Mouse (Mus musculus): Measurements from ENCODE around the gene Nr2f2. TPM values are rescaled to one million over a fixed set of nuclear protein-coding genes. Genes with fewer than 3 reads are reported as not detected.

The Nr2f2 gene
- 100 to 1,000 TPM in 1 of 2 experiments, 10 to 100 TPM in 1; 99.3 to 123 TPM for total RNA-seq (2021)
- long read RNA-seq, experiment 1, full-length matches to known transcripts, result 25 of 39 reads
- long read RNA-seq, experiment 1, partial matches to known transcripts, result 13 of 39 reads
- long read RNA-seq, experiment 1, other reads (novel, unspliced or antisense), result 1 of 39 reads
- long read RNA-seq, experiment 2, full-length matches to known transcripts, result 15 of 64 reads
- long read RNA-seq, experiment 2, partial matches to known transcripts, result 20 of 64 reads
- long read RNA-seq, experiment 2, other reads (novel, unspliced or antisense), result 29 of 64 reads

DNA sequence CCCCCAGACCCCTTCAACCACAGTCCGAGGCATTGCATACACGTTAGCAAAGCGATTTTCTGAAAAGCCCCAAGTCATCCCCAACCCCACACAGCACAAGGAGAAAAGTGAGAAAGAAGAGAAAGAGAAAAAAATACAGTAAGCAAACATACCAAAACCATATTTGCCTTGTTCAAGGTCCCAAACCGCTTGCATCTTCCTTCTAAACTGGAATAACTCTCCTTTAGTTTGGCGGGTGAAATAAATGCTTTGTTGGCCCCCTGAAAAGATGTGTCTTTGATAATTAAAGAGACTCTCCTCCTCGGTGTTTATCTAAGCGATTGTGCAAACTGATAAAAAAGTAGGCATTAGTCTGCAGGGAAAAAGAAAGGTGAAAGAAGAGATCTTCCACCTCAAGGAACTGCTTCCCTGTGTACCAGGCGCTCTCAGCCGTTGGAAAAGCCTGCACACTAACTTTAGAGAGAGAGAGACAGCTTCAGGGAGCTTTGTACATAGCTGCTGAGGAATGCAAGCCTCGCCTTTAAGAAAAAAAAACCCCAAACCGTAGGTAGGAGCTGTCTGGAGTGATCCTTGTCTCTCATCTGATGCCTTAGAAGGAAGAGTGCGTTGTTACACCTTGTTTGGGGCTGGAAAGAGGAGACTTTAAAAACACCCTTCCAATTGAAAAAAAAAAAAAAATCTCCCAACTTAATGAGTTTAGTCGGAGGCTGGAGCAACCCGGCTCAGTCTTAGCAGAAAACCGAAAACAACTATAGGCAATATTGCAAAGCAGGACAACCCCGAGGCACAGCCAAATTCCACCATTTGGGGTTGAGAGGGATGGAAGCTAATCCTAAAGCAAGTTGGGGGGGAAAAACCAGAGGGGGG, at the start of gene Nr2f2:
Gene Nr2f2 (minus strand): TSS at position 795 of the 867 bp plus-strand sequence.
- DNase-seq (ENCODE audit: low spot score in 2 of 2), result peak in 1 of 2 experiments; percentile 28

DNA sequence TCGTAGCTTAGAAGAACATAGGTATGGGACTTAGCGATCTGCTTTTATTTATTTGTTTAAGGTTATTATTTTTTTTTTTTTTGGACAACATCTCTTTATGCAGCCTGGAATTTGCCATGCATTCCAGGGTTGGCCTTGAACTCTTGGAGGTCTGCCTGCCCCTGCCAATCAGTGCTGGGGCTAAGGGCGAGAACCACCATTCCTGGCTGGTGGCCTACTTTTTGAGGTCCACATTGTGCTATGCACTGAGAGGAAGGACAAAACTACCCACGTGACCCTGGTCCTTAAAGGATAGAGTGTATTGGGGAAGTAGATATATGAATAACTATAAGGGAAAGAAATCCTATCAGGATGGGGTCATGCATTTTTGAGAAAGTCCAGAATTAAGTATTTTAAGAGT, 47.9 kb upstream of the Nr2f2 start:
- DNase-seq (ENCODE audit: low spot score in 2 of 2), result no peak

DNA sequence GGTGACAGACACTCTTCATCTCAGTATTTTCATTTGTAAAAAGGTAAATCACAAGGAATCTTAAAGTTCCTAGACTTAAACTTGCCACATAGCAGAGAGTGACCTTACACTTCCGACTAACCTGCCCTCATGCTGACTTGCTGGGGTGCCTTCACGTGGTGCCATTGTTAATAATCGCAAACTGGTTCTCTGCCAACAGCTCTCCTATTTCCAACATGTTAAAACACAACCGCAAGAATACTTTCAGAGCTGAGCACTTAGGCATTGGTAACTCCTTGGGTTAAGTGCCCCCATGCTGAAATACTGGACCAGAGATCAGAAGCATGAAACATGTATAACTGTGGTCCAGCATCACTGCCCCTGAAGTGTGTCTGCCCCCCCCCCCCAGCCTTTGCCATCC, 47.1 kb upstream of the Nr2f2 start:
- DNase-seq (ENCODE audit: low spot score in 2 of 2), result no peak

- DNase-seq (ENCODE audit: low spot score in 2 of 2), result no peak
Observed at GRCm38 (mm10) chr7:70412900-70413299, 46.4 kb upstream of the Nr2f2 start.

- no peak for DNase-seq (ENCODE audit: low spot score in 2 of 2)
Observed at GRCm38 (mm10) chr7:70410350-70410749, 43.8 kb upstream of the Nr2f2 start.

DNA sequence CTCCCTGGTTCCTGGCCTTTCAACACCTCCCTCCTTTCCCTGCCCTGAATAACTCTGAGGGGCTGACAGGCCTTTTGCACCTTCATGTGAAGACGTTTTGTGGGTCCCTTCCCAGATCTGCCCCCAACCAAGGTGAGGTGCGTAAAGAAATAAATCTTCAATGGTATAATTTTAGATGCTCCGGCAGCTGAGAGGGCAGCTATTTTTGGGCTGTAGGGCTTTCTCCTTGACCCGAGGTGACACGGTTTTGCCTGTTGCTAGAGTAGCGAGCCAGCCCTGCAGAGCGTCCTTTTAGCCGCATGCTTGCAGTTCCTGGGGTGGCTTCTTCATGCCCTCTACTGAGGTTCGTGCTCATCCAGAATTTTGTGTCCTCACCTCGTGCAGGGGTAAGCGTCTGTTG, 43.4 kb upstream of the Nr2f2 start:
- no peak for DNase-seq (ENCODE audit: low spot score in 2 of 2)

DNA sequence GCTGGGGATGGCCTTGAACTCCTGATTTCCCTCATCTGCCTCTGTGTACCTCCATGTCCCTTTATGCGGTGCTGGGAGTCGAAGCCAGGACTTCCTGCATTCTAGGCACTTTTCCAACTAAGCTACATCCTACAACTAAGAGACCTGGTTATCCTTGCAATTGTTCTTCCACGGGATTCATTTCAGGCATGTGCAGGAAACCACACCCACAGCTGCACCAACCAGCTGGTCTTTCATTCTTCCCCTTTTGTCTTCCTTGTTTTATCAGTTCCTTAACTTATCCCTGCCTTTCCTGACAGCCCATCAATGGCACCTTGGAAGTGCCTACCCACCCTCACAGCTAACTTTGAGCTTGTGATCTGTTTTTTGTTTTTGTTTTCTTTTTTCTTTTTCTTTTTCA, 42.3 kb upstream of the Nr2f2 start:
- DNase-seq (ENCODE audit: low spot score in 2 of 2), result no peak

DNA sequence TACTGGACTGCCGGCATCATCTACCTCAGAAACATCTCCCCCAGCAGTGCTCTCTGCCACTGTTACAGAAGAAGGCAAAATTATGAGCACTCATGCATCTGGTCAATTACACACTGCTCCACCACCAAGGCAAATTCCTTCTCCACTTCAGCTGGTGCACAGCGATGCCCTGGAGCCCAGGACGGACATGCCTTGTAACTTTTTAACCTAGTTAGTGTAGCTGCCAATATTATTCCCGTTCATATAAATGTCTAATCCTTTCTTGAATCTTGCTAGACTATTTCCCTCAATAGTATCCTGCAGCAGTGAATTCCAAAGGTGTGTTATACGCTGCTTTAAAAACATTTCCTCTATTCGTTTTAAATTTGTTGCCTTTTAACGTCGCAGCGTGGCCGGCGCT, 40.6 kb upstream of the Nr2f2 start:
- no peak for DNase-seq (ENCODE audit: low spot score in 2 of 2)

DNA sequence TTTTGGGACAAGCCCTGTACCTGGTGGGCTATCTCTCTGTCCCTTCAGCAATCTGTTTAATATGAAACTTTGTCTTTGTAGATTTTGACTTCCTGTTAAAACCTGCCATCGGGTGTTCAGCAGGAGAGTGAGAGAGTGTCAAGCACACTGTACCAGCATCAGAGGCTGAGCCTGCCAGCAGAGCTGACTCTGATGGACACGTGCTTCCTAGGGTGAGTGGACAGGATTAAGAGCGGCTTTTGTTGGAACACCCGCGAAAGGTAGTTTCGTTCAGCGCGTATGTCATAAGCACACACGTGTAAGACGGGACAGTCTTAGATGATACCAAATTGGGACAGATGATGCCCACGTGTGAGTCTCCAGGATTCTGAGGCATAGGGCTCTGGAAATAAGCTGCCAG, 40.0 kb upstream of the Nr2f2 start:
- DNase-seq (ENCODE audit: low spot score in 2 of 2), result no peak

- DNase-seq (ENCODE audit: low spot score in 2 of 2), result no peak
Observed at GRCm38 (mm10) chr7:70405466-70405865, 38.9 kb upstream of the Nr2f2 start.

- no peak for DNase-seq (ENCODE audit: low spot score in 2 of 2)
Observed at GRCm38 (mm10) chr7:70382828-70383227, 16.3 kb upstream of the Nr2f2 start.

DNA sequence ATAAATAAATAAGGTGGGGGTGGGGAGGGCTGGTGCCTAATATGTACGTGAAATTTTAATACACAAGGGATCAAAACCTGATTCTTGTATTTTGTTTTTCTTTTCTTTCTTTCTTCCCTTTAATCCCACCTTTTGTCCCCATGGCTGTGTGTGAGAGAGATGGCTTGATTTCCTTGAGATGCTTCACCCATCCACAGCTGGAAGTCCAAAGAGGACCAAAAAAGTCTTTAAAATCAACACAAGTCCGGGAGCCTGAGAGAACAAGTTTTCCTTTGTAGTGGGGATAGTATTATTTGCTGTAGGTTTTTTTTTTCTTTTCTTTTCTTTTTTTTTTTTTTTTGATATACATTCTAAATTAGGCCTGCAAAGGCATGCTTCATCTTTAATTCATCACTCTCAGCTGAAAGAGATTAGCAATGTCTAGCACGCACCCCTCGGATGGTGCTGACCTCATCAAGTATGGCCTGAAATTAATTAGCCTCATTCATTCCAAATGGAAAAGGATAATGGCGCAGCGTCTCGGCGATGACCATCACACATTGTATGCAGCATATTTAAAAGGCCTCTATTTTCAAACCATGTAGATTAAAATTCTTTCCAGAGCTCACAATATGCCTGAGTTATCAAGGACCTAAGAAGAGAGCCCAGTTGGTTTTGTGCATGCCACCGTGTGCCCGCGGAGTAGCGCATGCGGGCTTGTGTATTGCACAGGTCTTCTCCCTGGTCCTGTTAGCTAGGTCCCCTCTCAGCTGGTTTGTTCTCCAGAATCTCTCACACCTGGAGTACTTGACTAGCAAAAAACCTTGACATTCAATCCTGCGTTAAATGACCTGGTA, 15.1 kb upstream of the Nr2f2 start:
- no peak for DNase-seq (ENCODE audit: low spot score in 2 of 2)

DNA sequence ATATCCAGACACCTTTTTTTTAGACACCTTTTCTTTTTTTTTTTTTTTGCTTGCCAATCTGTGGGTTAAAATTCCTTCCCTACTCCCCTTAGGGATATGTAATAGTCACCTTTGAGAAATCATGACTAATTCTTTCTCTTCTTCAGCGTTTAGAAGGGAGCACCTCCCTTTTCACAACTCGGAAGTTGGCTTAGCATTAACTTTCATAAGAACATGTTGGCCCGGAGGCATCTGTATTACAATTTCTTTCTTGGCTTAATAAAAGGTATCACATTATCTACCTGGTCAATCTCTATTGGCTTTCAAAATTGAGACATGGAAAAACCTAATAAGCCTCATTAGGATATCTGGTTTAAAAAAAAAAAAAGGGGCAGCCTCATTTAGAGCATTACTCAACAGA, 14.4 kb upstream of the Nr2f2 start:
- DNase-seq (ENCODE audit: low spot score in 2 of 2), result no peak

DNA sequence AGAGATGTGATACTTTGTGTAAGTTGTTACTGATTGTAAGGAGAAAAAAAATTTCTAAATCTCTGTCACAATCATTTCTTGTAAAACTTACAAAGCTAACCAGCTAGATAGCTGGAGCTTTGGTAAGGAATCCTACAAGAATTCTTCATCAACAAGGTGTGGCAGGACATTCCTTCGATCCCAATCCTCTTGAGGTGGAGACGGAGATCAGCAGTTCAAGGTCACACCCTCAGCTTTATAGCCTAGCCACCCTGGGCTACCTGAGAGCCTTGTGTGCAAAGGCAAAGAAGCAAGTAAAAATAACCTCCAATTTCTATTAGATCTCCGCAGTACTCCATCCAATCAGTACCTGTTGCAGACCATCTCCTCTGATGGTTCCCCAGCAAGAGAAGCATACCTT, 13.7 kb upstream of the Nr2f2 start:
- DNase-seq (ENCODE audit: low spot score in 2 of 2), result no peak

- no peak for DNase-seq (ENCODE audit: low spot score in 2 of 2)
Observed at GRCm38 (mm10) chr7:70370552-70371262, 4.2 kb upstream of the Nr2f2 start.

GRCm38 (mm10) chr7:70369731-70370551, 3.4 kb upstream of the Nr2f2 start:
- DNase-seq (ENCODE audit: low spot score in 2 of 2), result peak in 1 of 2 experiments; percentile 36

GRCm38 (mm10) chr7:70369061-70369730, 2.7 kb upstream of the Nr2f2 start:
- DNase-seq (ENCODE audit: low spot score in 2 of 2), result no peak

GRCm38 (mm10) chr7:70368751-70369060, 2.2 kb upstream of the Nr2f2 start:
- no peak for DNase-seq (ENCODE audit: low spot score in 2 of 2)

GRCm38 (mm10) chr7:70368268-70368655, 1.7 kb upstream of the Nr2f2 start:
- DNase-seq (ENCODE audit: low spot score in 2 of 2), result no peak
